Comparison of ENCODE assay signal across 19 mouse cellular contexts in genomic region chr4:119662976-119663375, GRCm38 (mm10). TPM values are rescaled to one million over a fixed set of nuclear protein-coding genes. Genes with fewer than 3 reads are reported as not detected.
DNase-seq lines count a peak whose midpoint lies in the region; ATAC-seq and TF ChIP-seq lines count a peak whose summit lies in the region.
"Had no signal": no experiment of that assay in that cellular context is flagged by ENCODE, and none has a peak within 500 bp of the region (broad histone marks: within the 10 kb centered on the region; RNA-seq: fewer than 3 reads in every experiment).

No protein-coding gene starts in this region.

- no peaks in the 10 kb centered on the region for H3K79me2 ChIP-seq in myocyte (ENCODE audit: control insufficient read depth, insufficient read depth)

- H3K4me2 ChIP-seq in heart, embryonic 12.5 days: no peak overlapping the region
- peak overlapping the region; percentile 48 for H3K4me2 ChIP-seq in myocyte (ENCODE audit: low read depth)
- H3K4me2 ChIP-seq: hindbrain, embryonic 14.5 days; limb, embryonic 12.5 days had no signal

- H3K4me1 ChIP-seq in heart, embryonic 12.5 days (replicated peaks): peaks cover 48% of the 10 kb centered on the region
- H3K4me1 ChIP-seq: limb, embryonic 12.5 days had no signal

- TF ChIP-seq POLR2A in myocyte (IDR thresholded peaks at IDR 0.05; ENCODE audit: insufficient read length, low read depth): no peak

- H3ac ChIP-seq in myocyte (ENCODE audit: control insufficient read depth, insufficient read length): no peak overlapping the region

- no peak for ATAC-seq in heart, embryonic 12.5 days (ENCODE audit: insufficient number of reproducible peaks, low FRiP score)
- ATAC-seq: midbrain, embryonic 16.5 days had no signal

- no peak overlapping the region for H3K4me3 ChIP-seq in heart, embryonic 12.5 days
- H3K4me3 ChIP-seq in myocyte: no peak overlapping the region
- H3K4me3 ChIP-seq: limb, embryonic 12.5 days had no signal

- no peaks in the 10 kb centered on the region for H3K9me3 ChIP-seq in heart, embryonic 12.5 days (replicated peaks)
- H3K9me3 ChIP-seq: limb, embryonic 12.5 days had no signal

- DNase-seq in right cerebral cortex, adult 2 months (ENCODE audit: low spot score in 2 of 2): peak; percentile 25 to 51
- DNase-seq in right cerebral cortex, postnatal 36 days (ENCODE audit: low spot score in 2 of 2): no peak
- peak; percentile 45 for DNase-seq in adrenal gland, postnatal 10 days
- no peak for DNase-seq in left cerebral cortex, postnatal 4 days
- no peak for DNase-seq in gastrocnemius, postnatal 36 days
- DNase-seq: cerebellum, adult 9-10 months; kidney, adult 8-10 months; thymus, adult 2 months had no signal

- WGBS in heart, embryonic 12.5 days: 79% methylated on average over 7 of the region's 7 CpGs

- no peak overlapping the region for H3K9ac ChIP-seq in heart, embryonic 12.5 days
- H3K9ac ChIP-seq: hindbrain, embryonic 14.5 days; limb, embryonic 12.5 days had no signal

- H3K36me3 ChIP-seq in heart, embryonic 12.5 days: no peaks in the 10 kb centered on the region
- H3K36me3 ChIP-seq in myocyte (ENCODE audit: control insufficient read depth, insufficient read depth): no peaks in the 10 kb centered on the region
- H3K36me3 ChIP-seq: limb, embryonic 12.5 days had no signal

- intact Hi-C loops in left cerebral cortex, postnatal 4 days (cut with DNase I): no loop called here
- intact Hi-C loops in gastrocnemius, postnatal 36 days (cut with DNase I): loop anchor here (10.0 kb wide), 1 partner anchor 418 kb away; no protein-coding TSS in a partner anchor

- H3K27me3 ChIP-seq in heart, embryonic 12.5 days (replicated peaks): no peaks in the 10 kb centered on the region
- no peaks in the 10 kb centered on the region for H3K27me3 ChIP-seq in myocyte (ENCODE audit: control insufficient read depth, insufficient read depth, insufficient read length)

- H3K27ac ChIP-seq in heart, embryonic 12.5 days (ENCODE audit: poor library complexity, severe bottlenecking): peak overlapping the region; percentile 92
- H3K27ac ChIP-seq: hindbrain, embryonic 14.5 days; limb, embryonic 12.5 days had no signal

TF ChIP-seq in myocyte, 11 proteins besides CTCF, POLR2A, EP300 and RAD21:
- TF ChIP-seq MAX (IDR thresholded peaks at IDR 0.05; ENCODE audit: low read depth) (no peak), E2F4 (IDR thresholded peaks at IDR 0.05; ENCODE audit: insufficient read depth) (no peak), REST (IDR thresholded peaks at IDR 0.05; ENCODE audit: insufficient read depth, insufficient read length) (no peak), TCF12 (IDR thresholded peaks at IDR 0.05; ENCODE audit: insufficient read depth, poor library complexity, severe bottlenecking) (no peak), CEBPB (IDR thresholded peaks at IDR 0.05; ENCODE audit: insufficient read depth, poor library complexity, severe bottlenecking) (no peak), USF1 (IDR thresholded peaks at IDR 0.05; ENCODE audit: low read depth) (no peak), SRF (IDR thresholded peaks at IDR 0.05; ENCODE audit: control insufficient read depth, insufficient read length, low read depth) (no peak), POLR2AphosphoS2 (IDR thresholded peaks at IDR 0.05; ENCODE audit: insufficient read length, low read depth) (no peak), TCF3 (IDR thresholded peaks at IDR 0.05; ENCODE audit: insufficient read length, low read depth) (no peak), MYOG (IDR thresholded peaks at IDR 0.05; ENCODE audit: control insufficient read depth in 1 of 3, insufficient read depth in 1 of 3, insufficient read length in 2 of 3, low read depth in 2 of 3) (no peak)

RNA-seq across cellular contexts. Expression of gene Guca2b, which starts 4.2 kb away (rescaled TPM):
- total RNA-seq in adrenal gland, postnatal 10 days (2021): not detected
- polyA plus RNA-seq in heart, embryonic 12.5 days (2016; fragmentation: Nextera tagmentation; extraction: Ambion mirVana): not detected in 2 replicates
- polyA plus RNA-seq in myocyte (2012; fragmentation: generic; extraction: Trizol): not detected
- total RNA-seq in left cerebral cortex, postnatal 4 days (2021): not detected
- total RNA-seq in gastrocnemius, postnatal 36 days (2021): not detected
- total RNA-seq: ES-E14; layer of hippocampus, adult 8-10 months; neutrophil, adult 5-6 weeks had no signal
- polyA plus RNA-seq: embryonic facial prominence, embryonic 11.5 days; hindbrain, embryonic 14.5 days; limb, embryonic 12.5 days; lung, embryonic 16.5 days; midbrain, embryonic 16.5 days had no signal

RNA-seq across cellular contexts. Expression of gene Guca2a, which starts 25.5 kb away (rescaled TPM):
- total RNA-seq in adrenal gland, postnatal 10 days (2021): not detected
- not detected in 2 replicates for polyA plus RNA-seq in heart, embryonic 12.5 days (2016; fragmentation: Nextera tagmentation; extraction: Ambion mirVana)
- polyA plus RNA-seq in myocyte (2012; fragmentation: generic; extraction: Trizol): not detected
- total RNA-seq in left cerebral cortex, postnatal 4 days (2021): not detected
- not detected for total RNA-seq in gastrocnemius, postnatal 36 days (2021)
- total RNA-seq: adrenal gland, adult 18-20 months; ES-E14; layer of hippocampus, adult 8-10 months; neutrophil, adult 5-6 weeks had no signal
- polyA plus RNA-seq: embryonic facial prominence, embryonic 11.5 days; hindbrain, embryonic 14.5 days; limb, embryonic 12.5 days; midbrain, embryonic 16.5 days had no signal

Comparison
In these comparisons a context has a peak if more than half of its experiments do, and no peak if none do; other contexts are left out.
1. DNase-seq: peak in right cerebral cortex, adult 2 months (2 of 2) and adrenal gland, postnatal 10 days (single experiment); none in right cerebral cortex, postnatal 36 days (0 of 2), left cerebral cortex, postnatal 4 days (single experiment) and gastrocnemius, postnatal 36 days (0 of 2).